Comparison of ENCODE assay signal across 22 mouse cellular contexts in the genomic region with DNA sequence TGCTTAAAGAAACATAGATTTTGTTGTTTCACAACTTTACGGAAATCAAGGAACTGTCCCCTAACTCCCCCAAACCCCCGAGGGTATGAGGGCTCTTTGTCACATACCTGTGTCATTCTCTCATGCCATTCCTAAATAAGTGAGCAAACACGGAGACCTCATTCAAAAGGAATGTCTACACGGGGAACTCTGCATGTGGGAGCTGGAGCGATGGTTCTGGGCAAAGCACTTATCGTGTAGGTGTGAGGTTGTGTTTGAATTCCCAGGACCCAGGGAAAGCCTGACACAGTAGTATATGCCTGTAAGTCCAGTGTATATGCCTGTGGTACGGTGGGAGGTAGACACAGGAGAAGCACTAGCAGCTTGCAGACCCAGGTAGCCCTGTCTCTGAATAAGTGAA.
"Had no signal": no experiment of that assay in that cellular context is flagged by ENCODE, and none has a peak within 500 bp of the region (broad histone marks: within the 10 kb centered on the region; RNA-seq: fewer than 3 reads in every experiment).

No protein-coding gene starts in this region.

- H3K4me1 ChIP-seq: hindbrain, embryonic 15.5 days; kidney, embryonic 15.5 days; limb, embryonic 15.5 days had no signal

- H3K4me2 ChIP-seq: heart, embryonic 11.5 days; heart, embryonic 13.5 days; hindbrain, embryonic 13.5 days; hindbrain, embryonic 15.5 days; kidney, embryonic 15.5 days; limb, embryonic 13.5 days; limb, embryonic 15.5 days had no signal

- H3K27me3 ChIP-seq: heart, embryonic 13.5 days; hindbrain, embryonic 13.5 days; hindbrain, embryonic 15.5 days; kidney, embryonic 15.5 days; limb, embryonic 13.5 days; limb, embryonic 15.5 days had no signal

- H3K27ac ChIP-seq: heart, adult 2 months; heart, embryonic 13.5 days; hindbrain, embryonic 13.5 days; hindbrain, embryonic 15.5 days; hindbrain, postnatal 0 days; kidney, embryonic 15.5 days; kidney, postnatal 0 days; limb, embryonic 13.5 days; limb, embryonic 15.5 days had no signal

- H3K9ac ChIP-seq: heart, embryonic 13.5 days; hindbrain, embryonic 13.5 days; hindbrain, embryonic 15.5 days; kidney, embryonic 15.5 days; limb, embryonic 13.5 days; limb, embryonic 15.5 days had no signal

- DNase-seq: gastrocnemius, postnatal 14 days; gastrocnemius, postnatal 36 days; heart, adult 2 months; heart, postnatal 10 days; kidney, adult 11 months; kidney, adult 2 months; kidney, adult 9 months; kidney, postnatal 14 days; kidney, postnatal 36 days; layer of hippocampus, adult 9-11 months; layer of hippocampus, postnatal 36 days; left cerebral cortex, postnatal 4 days had no signal

- ATAC-seq: hindbrain, postnatal 0 days; intestine, embryonic 16.5 days had no signal

- H3K4me3 ChIP-seq: heart, adult 2 months; heart, embryonic 13.5 days; hindbrain, embryonic 13.5 days; hindbrain, embryonic 15.5 days; kidney, embryonic 15.5 days; limb, embryonic 13.5 days; limb, embryonic 15.5 days had no signal

- H3K36me3 ChIP-seq: heart, embryonic 13.5 days; hindbrain, embryonic 13.5 days; hindbrain, embryonic 15.5 days; kidney, embryonic 15.5 days; limb, embryonic 13.5 days; limb, embryonic 15.5 days had no signal

- H3K9me3 ChIP-seq: heart, embryonic 13.5 days; hindbrain, embryonic 13.5 days; hindbrain, embryonic 15.5 days; kidney, embryonic 15.5 days; limb, embryonic 13.5 days; limb, embryonic 15.5 days had no signal
